Mouse (Mus musculus): Measurements from ENCODE around the gene Dlgap4. TPM values are rescaled to one million over a fixed set of nuclear protein-coding genes. Genes with fewer than 3 reads are reported as not detected.
"Not testable (repeated sequence)": the region's sequence is repeated elsewhere in the genome, so short reads cannot be mapped to it uniquely, and the experiment has no call there.

Gene Dlgap4
- polyA plus RNA-seq, 1 experiment from 2014 or later, result 119 TPM

- H3K9me3 ChIP-seq (replicated peaks; ENCODE audit: control insufficient read depth, low read length), result no peaks in the 10 kb centered on the region
- no peak overlapping the region for H3K4me2 ChIP-seq (ENCODE audit: low read depth, low read length)
- no peak for ATAC-seq (replicated peaks; ENCODE audit: insufficient number of reproducible peaks, low FRiP score, low TSS enrichment, low read depth)
- H3K27ac ChIP-seq (replicated peaks; ENCODE audit: low read depth, low read length), result no peak overlapping the region
- H3K9ac ChIP-seq (replicated peaks; ENCODE audit: low read length), result no peak overlapping the region
- no peaks in the 10 kb centered on the region for H3K4me1 ChIP-seq (ENCODE audit: control insufficient read depth, insufficient read depth, low read length)
- 77% methylated on average over 1 of the region's 1 CpGs for WGBS
- no peaks in the 10 kb centered on the region for H3K27me3 ChIP-seq (ENCODE audit: control insufficient read depth, insufficient read depth, low read length)
- no peak overlapping the region for H3K4me3 ChIP-seq (ENCODE audit: low read depth, low read length)
- DNase-seq (ENCODE audit: low spot score), result no peak
- H3K36me3 ChIP-seq (replicated peaks; ENCODE audit: control insufficient read depth, insufficient read depth, low read depth, low read length), result no peaks in the 10 kb centered on the region
Observed at GRCm38 (mm10) chr2:156788836-156789235, 175.3 kb downstream of the Dlgap4 start.

GRCm38 (mm10) chr2:156798516-156798915 is 185.0 kb downstream of the Dlgap4 start:
- H3K27me3 ChIP-seq (ENCODE audit: control insufficient read depth, insufficient read depth, low read length), result no peaks in the 10 kb centered on the region
- no peak overlapping the region for H3K27ac ChIP-seq (replicated peaks; ENCODE audit: low read depth, low read length)
- H3K4me3 ChIP-seq (ENCODE audit: low read depth, low read length), result no peak overlapping the region
- DNase-seq (ENCODE audit: low spot score) (no peak), ATAC-seq (replicated peaks; ENCODE audit: insufficient number of reproducible peaks, low FRiP score, low TSS enrichment, low read depth) (no peak)
- 74% methylated on average over 1 of the region's 1 CpGs for WGBS
- H3K9ac ChIP-seq (replicated peaks; ENCODE audit: low read length), result no peak overlapping the region
- H3K4me2 ChIP-seq (ENCODE audit: low read depth, low read length), result no peak overlapping the region
- H3K9me3 ChIP-seq (replicated peaks; ENCODE audit: control insufficient read depth, low read length), result no peaks in the 10 kb centered on the region
- H3K4me1 ChIP-seq (ENCODE audit: control insufficient read depth, insufficient read depth, low read length), result no peaks in the 10 kb centered on the region
- H3K36me3 ChIP-seq (replicated peaks; ENCODE audit: control insufficient read depth, insufficient read depth, low read depth, low read length), result no peaks in the 10 kb centered on the region

GRCm38 (mm10) chr2:156801045-156801444 is 187.5 kb downstream of the Dlgap4 start:
- H3K27me3 ChIP-seq (ENCODE audit: control insufficient read depth, insufficient read depth, low read length), result no peaks in the 10 kb centered on the region
- ATAC-seq (replicated peaks; ENCODE audit: insufficient number of reproducible peaks, low FRiP score, low TSS enrichment, low read depth), result no peak

GRCm38 (mm10) chr2:156802116-156802515 is 188.6 kb downstream of the Dlgap4 start:
- not testable (repeated sequence) for H3K27me3 ChIP-seq (ENCODE audit: control insufficient read depth, insufficient read depth, low read length); H3K27ac ChIP-seq (replicated peaks; ENCODE audit: low read depth, low read length); H3K4me3 ChIP-seq (ENCODE audit: low read depth, low read length); H3K9ac ChIP-seq (replicated peaks; ENCODE audit: low read length); DNase-seq (ENCODE audit: low spot score); H3K36me3 ChIP-seq (replicated peaks; ENCODE audit: control insufficient read depth, insufficient read depth, low read depth, low read length); H3K4me1 ChIP-seq (ENCODE audit: control insufficient read depth, insufficient read depth, low read length); ATAC-seq (replicated peaks; ENCODE audit: insufficient number of reproducible peaks, low FRiP score, low TSS enrichment, low read depth); H3K4me2 ChIP-seq (ENCODE audit: low read depth, low read length); H3K9me3 ChIP-seq (replicated peaks; ENCODE audit: control insufficient read depth, low read length)
- WGBS, result 54% methylated on average over 9 of the region's 9 CpGs

More at GRCm38 (mm10) chr2:156801045-156801444, 187.5 kb downstream of the Dlgap4 start:
- H3K4me2 ChIP-seq (ENCODE audit: low read depth, low read length), result no peak overlapping the region
- H3K36me3 ChIP-seq (replicated peaks; ENCODE audit: control insufficient read depth, insufficient read depth, low read depth, low read length), result no peaks in the 10 kb centered on the region
- no peak overlapping the region for H3K9ac ChIP-seq (replicated peaks; ENCODE audit: low read length)
- H3K4me1 ChIP-seq (ENCODE audit: control insufficient read depth, insufficient read depth, low read length), result no peaks in the 10 kb centered on the region
- DNase-seq (ENCODE audit: low spot score), result no peak
- H3K4me3 ChIP-seq (ENCODE audit: low read depth, low read length), result no peak overlapping the region
- WGBS, result 74% methylated on average over 4 of the region's 4 CpGs
- H3K27ac ChIP-seq (replicated peaks; ENCODE audit: low read depth, low read length), result no peak overlapping the region
- H3K9me3 ChIP-seq (replicated peaks; ENCODE audit: control insufficient read depth, low read length), result no peaks in the 10 kb centered on the region

- H3K4me1 ChIP-seq (ENCODE audit: control insufficient read depth, insufficient read depth, low read length), result no peaks in the 10 kb centered on the region
- ATAC-seq (replicated peaks; ENCODE audit: insufficient number of reproducible peaks, low FRiP score, low TSS enrichment, low read depth), result no peak
- H3K27ac ChIP-seq (replicated peaks; ENCODE audit: low read depth, low read length), result no peak overlapping the region
- DNase-seq (ENCODE audit: low spot score), result no peak
- H3K4me2 ChIP-seq (ENCODE audit: low read depth, low read length), result no peak overlapping the region
- no peak overlapping the region for H3K9ac ChIP-seq (replicated peaks; ENCODE audit: low read length)
- no peaks in the 10 kb centered on the region for H3K27me3 ChIP-seq (ENCODE audit: control insufficient read depth, insufficient read depth, low read length)
- H3K36me3 ChIP-seq (replicated peaks; ENCODE audit: control insufficient read depth, insufficient read depth, low read depth, low read length), result no peaks in the 10 kb centered on the region
- H3K4me3 ChIP-seq (ENCODE audit: low read depth, low read length), result no peak overlapping the region
- no peaks in the 10 kb centered on the region for H3K9me3 ChIP-seq (replicated peaks; ENCODE audit: control insufficient read depth, low read length)
- WGBS, result 62% methylated on average over 4 of the region's 4 CpGs
Observed at GRCm38 (mm10) chr2:156803698-156804372, 190.3 kb downstream of the Dlgap4 start.

GRCm38 (mm10) chr2:156804589-156804988 is 191.1 kb downstream of the Dlgap4 start:
- H3K9me3 ChIP-seq (replicated peaks; ENCODE audit: control insufficient read depth, low read length), result no peaks in the 10 kb centered on the region
- H3K4me1 ChIP-seq (ENCODE audit: control insufficient read depth, insufficient read depth, low read length), result no peaks in the 10 kb centered on the region
- H3K27me3 ChIP-seq (ENCODE audit: control insufficient read depth, insufficient read depth, low read length), result no peaks in the 10 kb centered on the region
- no peak overlapping the region for H3K9ac ChIP-seq (replicated peaks; ENCODE audit: low read length)
- H3K36me3 ChIP-seq (replicated peaks; ENCODE audit: control insufficient read depth, insufficient read depth, low read depth, low read length), result no peaks in the 10 kb centered on the region
- no peak overlapping the region for H3K4me2 ChIP-seq (ENCODE audit: low read depth, low read length)
- WGBS, result 91% methylated on average over 4 of the region's 4 CpGs
- H3K4me3 ChIP-seq (ENCODE audit: low read depth, low read length), result no peak overlapping the region
- no peak overlapping the region for H3K27ac ChIP-seq (replicated peaks; ENCODE audit: low read depth, low read length)
- ATAC-seq (replicated peaks; ENCODE audit: insufficient number of reproducible peaks, low FRiP score, low TSS enrichment, low read depth) (no peak), DNase-seq (ENCODE audit: low spot score) (no peak)

GRCm38 (mm10) chr2:156806886-156807285 is 193.4 kb downstream of the Dlgap4 start:
- ATAC-seq (replicated peaks; ENCODE audit: insufficient number of reproducible peaks, low FRiP score, low TSS enrichment, low read depth) (no peak), DNase-seq (ENCODE audit: low spot score) (no peak)
- no peaks in the 10 kb centered on the region for H3K4me1 ChIP-seq (ENCODE audit: control insufficient read depth, insufficient read depth, low read length)
- no peaks in the 10 kb centered on the region for H3K27me3 ChIP-seq (ENCODE audit: control insufficient read depth, insufficient read depth, low read length)
- H3K4me3 ChIP-seq (ENCODE audit: low read depth, low read length), result no peak overlapping the region
- H3K9me3 ChIP-seq (replicated peaks; ENCODE audit: control insufficient read depth, low read length), result no peaks in the 10 kb centered on the region
- H3K27ac ChIP-seq (replicated peaks; ENCODE audit: low read depth, low read length), result no peak overlapping the region
- no peak overlapping the region for H3K9ac ChIP-seq (replicated peaks; ENCODE audit: low read length)
- no peak overlapping the region for H3K4me2 ChIP-seq (ENCODE audit: low read depth, low read length)
- no peaks in the 10 kb centered on the region for H3K36me3 ChIP-seq (replicated peaks; ENCODE audit: control insufficient read depth, insufficient read depth, low read depth, low read length)
- 75% methylated on average over 6 of the region's 6 CpGs for WGBS

- Histone ChIP-seq H3K27me3 (ENCODE audit: control insufficient read depth, insufficient read depth, low read length) (no peaks in the 10 kb centered on the region), H3K4me2 (ENCODE audit: low read depth, low read length) (no peak overlapping the region), H3K9ac (replicated peaks; ENCODE audit: low read length) (peak overlapping the region; percentile 34; the same call in 1 of the 2 replicates), H3K4me3 (ENCODE audit: low read depth, low read length) (no peak overlapping the region), H3K27ac (replicated peaks; ENCODE audit: low read depth, low read length) (no peak overlapping the region), H3K9me3 (replicated peaks; ENCODE audit: control insufficient read depth, low read length) (no peaks in the 10 kb centered on the region), H3K36me3 (replicated peaks; ENCODE audit: control insufficient read depth, insufficient read depth, low read depth, low read length) (no peaks in the 10 kb centered on the region), H3K4me1 (ENCODE audit: control insufficient read depth, insufficient read depth, low read length) (no peaks in the 10 kb centered on the region)
- DNase-seq (ENCODE audit: low spot score) (peak; percentile 91), ATAC-seq (replicated peaks; ENCODE audit: insufficient number of reproducible peaks, low FRiP score, low TSS enrichment, low read depth) (no peak)
- 61% methylated on average over 2 of the region's 2 CpGs for WGBS
Observed at GRCm38 (mm10) chr2:156809579-156809978, 196.1 kb downstream of the Dlgap4 start.
